Mouse (Mus musculus): ENCODE measurements around the gene Vmn1r4.
A peak's percentile ranks its signal among the peaks of the same experiment; 100 is the strongest.

Gene Vmn1r4

GRCm38 (mm10) chr6:56923726-56924707, at the start of gene Vmn1r4, which contains the start of gene Nt5c3:
Gene Vmn1r4, plus strand, starts transcription at chr6:56924015.
Gene Nt5c3, minus strand, starts transcription at chr6:56923932.
- peak; percentile 98 for DNase-seq

- no peak for DNase-seq
These were observed 46.9 kb upstream of the Vmn1r4 start for GRCm38 (mm10) chr6:56876870-56877269.

- DNase-seq, result no peak
These were observed 45.8 kb upstream of the Vmn1r4 start for GRCm38 (mm10) chr6:56877985-56878384.

- DNase-seq, result no peak
These were observed 44.4 kb upstream of the Vmn1r4 start for GRCm38 (mm10) chr6:56879352-56879955.

- no peak for DNase-seq
These were observed 35.3 kb upstream of the Vmn1r4 start for GRCm38 (mm10) chr6:56888561-56888960.

GRCm38 (mm10) chr6:56890762-56891161, 33.1 kb upstream of the Vmn1r4 start:
- DNase-seq, result no peak

- DNase-seq, result no peak
These were observed 24.2 kb upstream of the Vmn1r4 start for GRCm38 (mm10) chr6:56899601-56900000.

GRCm38 (mm10) chr6:56901336-56901735, 22.5 kb upstream of the Vmn1r4 start:
- DNase-seq, result no peak

GRCm38 (mm10) chr6:56901824-56902386, 21.9 kb upstream of the Vmn1r4 start:
- DNase-seq, result peak; percentile 77

- DNase-seq, result no peak
These were observed 21.0 kb upstream of the Vmn1r4 start for GRCm38 (mm10) chr6:56902606-56903520.

- DNase-seq, result no peak
These were observed 20.0 kb upstream of the Vmn1r4 start for GRCm38 (mm10) chr6:56903831-56904230.

GRCm38 (mm10) chr6:56904330-56904729, 19.5 kb upstream of the Vmn1r4 start:
- no peak for DNase-seq

GRCm38 (mm10) chr6:56904982-56905381, 18.8 kb upstream of the Vmn1r4 start:
- DNase-seq, result no peak

GRCm38 (mm10) chr6:56905486-56905885, 18.3 kb upstream of the Vmn1r4 start:
- DNase-seq, result no peak

- peak; percentile 49 for DNase-seq
These were observed 17.5 kb upstream of the Vmn1r4 start for GRCm38 (mm10) chr6:56906121-56906846.

GRCm38 (mm10) chr6:56907973-56908372, 15.8 kb upstream of the Vmn1r4 start:
- DNase-seq, result no peak

- no peak for DNase-seq
These were observed 15.4 kb upstream of the Vmn1r4 start for GRCm38 (mm10) chr6:56908397-56908796.

- DNase-seq, result peak; percentile 73
These were observed 14.9 kb upstream of the Vmn1r4 start for GRCm38 (mm10) chr6:56908912-56909311.

GRCm38 (mm10) chr6:56910910-56911309, 12.9 kb upstream of the Vmn1r4 start:
- no peak for DNase-seq

GRCm38 (mm10) chr6:56913092-56913858, 10.5 kb upstream of the Vmn1r4 start:
- no peak for DNase-seq

GRCm38 (mm10) chr6:56916279-56916678, 7.5 kb upstream of the Vmn1r4 start:
- no peak for DNase-seq
